In the genomic region with DNA sequence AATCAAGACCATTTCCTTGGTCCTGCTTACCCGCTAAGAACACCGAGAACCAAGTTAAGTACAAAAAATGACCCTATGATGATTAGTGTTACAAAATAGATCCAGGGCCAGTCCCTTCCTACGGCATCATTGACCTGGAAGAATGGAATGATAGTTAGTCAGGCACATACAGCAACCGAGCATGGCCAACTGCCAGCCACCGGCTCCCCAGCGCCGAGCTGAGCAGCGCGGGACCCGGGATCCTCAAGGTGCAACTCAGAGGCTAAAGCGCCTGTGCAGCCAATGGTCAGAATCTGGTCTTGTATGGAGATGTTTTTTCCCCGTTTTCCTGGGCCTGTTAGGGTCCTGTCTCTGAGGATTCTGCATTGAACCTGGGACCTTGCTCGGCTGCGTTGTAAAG, we compare ENCODE assay signal across 12 mouse cellular contexts.
"Had no signal": no experiment of that assay in that cellular context is flagged by ENCODE, and none has a peak within 500 bp of the region (broad histone marks: within the 10 kb centered on the region; RNA-seq: fewer than 3 reads in every experiment).

No protein-coding gene starts in this region.

- DNase-seq: liver, postnatal 0 days; lung, adult 2 months; lung, postnatal 14 days; lung, postnatal 36 days; retina, postnatal 1 day; right cerebral cortex, adult 18-20 months; right cerebral cortex, postnatal 25 days; right cerebral cortex, postnatal 4 days; spleen, adult 18-20 months; thymus, adult 18-20 months; thymus, postnatal 14 days; thymus, postnatal 36 days had no signal
